Mouse (Mus musculus) liver, embryonic 11.5 days (tissue): ENCODE data around the gene Acsf3. TPM values are rescaled to one million over a fixed set of nuclear protein-coding genes. Genes with fewer than 3 reads are reported as not detected.

Experiments
- ATAC-seq: fragments of 200-750 bp; cut with Nextera tagmentation; replicated peaks from 2 replicates; pipeline ENCODE4 v1.8.0; 2017; ENCODE audit warnings: moderate number of reproducible peaks, mild to moderate bottlenecking, moderate TSS enrichment, moderate library complexity; ENCODE audit not compliant: low FRiP score
- DNase-seq: peaks from one replicate; pipeline ENCODE4 v3.0.0-alpha.2; 2017; ENCODE audit warnings: low spot score
- H3K27ac ChIP-seq: fragments of 300-500 bp; sonication (generic); 2 replicates; pipeline ENCODE4 v1.5.1; 2014; ENCODE audit warnings: mild to moderate bottlenecking, low read depth, low read length, control low read depth
- H3K27me3 ChIP-seq: fragments of 300-500 bp; sonication (generic); replicated peaks from 2 replicates; pipeline ENCODE4 v1.6.1; 2014; ENCODE audit warnings: low read length, mixed read lengths; ENCODE audit not compliant: control insufficient read depth, insufficient read depth
- H3K36me3 ChIP-seq: fragments of 300-500 bp; sonication (generic); 2 replicates; pipeline ENCODE4 v1.6.1; 2014; ENCODE audit warnings: mild to moderate bottlenecking, low read length, moderate library complexity, mixed read lengths; ENCODE audit not compliant: control insufficient read depth, insufficient read depth
- H3K4me1 ChIP-seq: fragments of 300-500 bp; sonication (generic); replicated peaks from 2 replicates; pipeline ENCODE4 v1.6.1; 2014; ENCODE audit warnings: low read length, mixed read lengths; ENCODE audit not compliant: control insufficient read depth, insufficient read depth
- H3K4me2 ChIP-seq: fragments of 300-500 bp; sonication (generic); 2 replicates; pipeline ENCODE4 v1.6.1; 2014; ENCODE audit warnings: mild to moderate bottlenecking, control low read depth, moderate library complexity
- H3K4me3 ChIP-seq: fragments of 300-500 bp; sonication (generic); 2 replicates; pipeline ENCODE4 v1.5.1; 2014; ENCODE audit warnings: low read depth, low read length, control low read depth
- H3K9ac ChIP-seq: fragments of 300-500 bp; sonication (generic); 2 replicates; pipeline ENCODE4 v1.6.1; 2014; ENCODE audit warnings: low read depth, low read length, control low read depth
- H3K9me3 ChIP-seq: fragments of 300-500 bp; sonication (generic); 2 replicates; pipeline ENCODE4 v1.6.1; 2016; ENCODE audit warnings: low read length, inconsistent platforms, mixed read lengths; ENCODE audit not compliant: control insufficient read depth
- WGBS: fragments of 180-500 bp; shearing (Covaris S2); extraction: QIAGEN DNeasy Blood & Tissue Kit; methylation state at CpG from one replicate; pipeline ENCODE4 v1.1.7; 2014; 5-methylcytosine and 5-hydroxymethylcytosine counted together
- polyA plus RNA-seq: library from polyadenylated mRNA; unstranded; fragments of >200 nt; fragmentation: Nextera tagmentation; extraction: Ambion mirVana; gene quantifications from 2 replicates; pipeline ENCODE4 v1.2.1, GENCODE M21; 2014

The Acsf3 gene
- polyA plus RNA-seq, 1 experiment from 2014 or later: 16.6 TPM

DNA sequence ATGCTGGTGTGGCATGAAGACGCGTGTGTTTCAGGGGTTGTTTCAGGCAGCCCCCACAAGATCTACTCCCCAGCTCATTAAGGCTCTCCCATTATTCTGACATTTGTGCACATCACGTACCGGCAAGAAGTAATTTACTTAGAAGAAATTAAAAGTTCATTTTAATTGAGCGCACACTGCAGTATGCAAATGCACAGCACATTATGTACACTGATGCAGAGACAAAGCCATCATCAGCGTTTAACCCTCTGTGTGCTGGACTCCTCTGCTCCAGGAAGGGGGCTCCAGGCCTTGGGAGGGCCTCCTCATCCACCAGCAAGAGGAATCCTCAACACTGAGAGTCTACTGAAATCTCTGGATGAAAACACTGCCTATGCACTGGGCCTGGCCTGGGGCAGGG lies 37.4 kb upstream of the Acsf3 start:
- Histone ChIP-seq H3K9me3 (no peaks in the 10 kb centered on the region), H3K36me3 (no peaks in the 10 kb centered on the region), H3K4me1 (peaks cover 32% of the 10 kb centered on the region), H3K27me3 (peaks cover 49% of the 10 kb centered on the region), H3K27ac (no peak overlapping the region), H3K4me3 (no peak overlapping the region), H3K9ac (no peak overlapping the region), H3K4me2 (no peak overlapping the region)
- WGBS: 90% methylated on average over 6 of the region's 6 CpGs
- DNase-seq (no peak), ATAC-seq (no peak)

- H3K9me3 ChIP-seq: no peaks in the 10 kb centered on the region
- H3K4me2 ChIP-seq: no peak overlapping the region
- WGBS: 31% methylated on average over 11 of the region's 11 CpGs
- no peak overlapping the region for H3K9ac ChIP-seq
- peaks cover 32% of the 10 kb centered on the region for H3K4me1 ChIP-seq
- no peaks in the 10 kb centered on the region for H3K36me3 ChIP-seq
- H3K27me3 ChIP-seq: peaks cover 56% of the 10 kb centered on the region
- ATAC-seq (no peak), DNase-seq (no peak)
- H3K27ac ChIP-seq: no peak overlapping the region
- no peak overlapping the region for H3K4me3 ChIP-seq
These were observed 36.1 kb upstream of the Acsf3 start for GRCm38 (mm10) chr8:122739102-122739725.

DNA sequence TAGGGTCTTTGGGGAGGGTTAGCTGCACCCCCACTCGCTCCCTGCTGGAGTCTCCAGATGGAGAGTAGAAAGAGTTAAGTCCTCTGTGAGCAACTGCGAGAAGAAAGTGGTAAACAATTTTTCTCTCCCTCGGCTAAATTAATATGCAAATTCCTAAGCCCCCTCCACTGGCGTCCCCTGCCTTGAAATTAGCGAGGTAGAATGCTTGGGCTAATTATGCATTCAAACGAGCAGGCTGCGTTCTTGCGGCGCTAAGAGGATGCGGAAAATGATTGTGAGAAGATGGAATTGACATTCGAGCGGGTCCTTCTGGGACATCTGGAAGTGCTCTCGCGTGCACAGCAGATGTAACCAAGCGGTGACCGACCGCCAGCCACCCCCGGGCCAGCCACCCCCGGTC lies 32.8 kb upstream of the Acsf3 start:
- H3K9me3 ChIP-seq: no peaks in the 10 kb centered on the region
- H3K27ac ChIP-seq: no peak overlapping the region
- H3K4me1 ChIP-seq: peaks cover 4% of the 10 kb centered on the region
- ATAC-seq (no peak), DNase-seq (no peak)
- no peak overlapping the region for H3K9ac ChIP-seq
- WGBS: 41% methylated on average over 19 of the region's 19 CpGs
- no peaks in the 10 kb centered on the region for H3K36me3 ChIP-seq
- H3K27me3 ChIP-seq: peaks cover 84% of the 10 kb centered on the region
- no peak overlapping the region for H3K4me3 ChIP-seq
- no peak overlapping the region for H3K4me2 ChIP-seq

DNA sequence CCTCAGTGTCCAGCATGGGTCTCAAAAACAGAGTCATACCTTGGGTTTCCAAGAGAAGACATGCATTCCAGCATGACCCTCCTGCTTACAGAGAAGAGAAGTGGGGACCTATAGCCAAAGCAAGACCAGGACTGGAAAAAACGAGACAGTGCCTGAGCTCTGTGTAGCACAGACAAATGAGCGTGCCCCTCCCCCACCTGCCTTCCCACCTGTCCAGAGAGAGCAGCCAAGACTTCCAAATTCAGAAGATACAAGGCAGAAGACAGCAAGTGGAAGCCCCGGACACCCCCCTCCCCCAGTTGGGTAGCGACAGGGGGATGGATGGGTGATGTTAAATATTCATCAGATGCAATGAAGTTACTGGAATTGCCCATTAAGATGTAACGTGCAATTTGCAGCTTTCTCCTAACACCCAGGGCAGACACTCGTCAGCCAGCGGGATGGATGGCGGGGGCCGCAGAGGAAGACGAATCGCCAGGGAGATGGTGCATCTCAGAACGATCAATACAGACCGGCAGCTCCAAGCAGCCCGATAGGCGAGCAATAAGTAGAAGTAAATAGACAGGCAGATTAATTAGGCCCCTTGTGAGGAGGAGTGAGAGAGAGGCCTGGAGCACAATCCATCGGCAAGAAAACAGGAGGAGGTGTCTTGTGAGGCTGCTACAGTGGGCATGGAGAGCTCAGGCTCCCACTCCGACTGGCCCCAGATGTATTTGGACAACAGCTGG lies 30.1 kb upstream of the Acsf3 start:
- ATAC-seq (no peak), DNase-seq (no peak)
- no peaks in the 10 kb centered on the region for H3K36me3 ChIP-seq
- no peak overlapping the region for H3K9ac ChIP-seq
- 51% methylated on average over 17 of the region's 17 CpGs for WGBS
- H3K4me2 ChIP-seq: no peak overlapping the region
- no peak overlapping the region for H3K27ac ChIP-seq
- H3K27me3 ChIP-seq: peaks cover 68% of the 10 kb centered on the region
- no peaks in the 10 kb centered on the region for H3K9me3 ChIP-seq
- H3K4me3 ChIP-seq: no peak overlapping the region
- 0 out of 2 replicates have a peak, but pooled peaks cover 3% of the 10 kb centered on the region for H3K4me1 ChIP-seq

DNA sequence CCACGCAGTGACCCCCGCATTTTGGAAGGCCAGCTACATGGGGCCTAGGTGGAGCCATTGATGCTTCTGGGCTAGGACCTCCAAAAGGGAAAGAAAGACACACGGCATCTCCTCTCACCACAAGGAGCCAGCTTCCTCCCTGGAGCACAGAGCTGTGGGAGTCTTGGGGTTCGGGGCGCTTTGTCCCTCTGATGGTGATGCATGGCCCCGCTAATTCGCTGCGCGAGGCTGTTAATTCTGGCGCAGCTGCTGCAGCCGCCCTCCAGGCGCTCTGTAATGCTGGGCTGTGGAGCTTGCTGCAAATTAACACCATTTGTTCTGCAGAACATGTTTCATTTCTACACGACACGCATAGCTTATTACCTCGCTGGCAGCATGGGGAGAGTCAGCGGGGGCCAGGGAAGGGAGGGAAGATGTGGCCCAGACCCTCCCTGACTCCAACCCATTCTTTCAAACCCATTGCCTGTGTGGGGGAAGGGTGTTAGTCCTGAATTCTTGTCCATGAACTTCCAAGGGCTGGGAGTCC lies 29.5 kb upstream of the Acsf3 start:
- Histone ChIP-seq H3K4me3 (no peak overlapping the region), H3K4me1 (0 out of 2 replicates have a peak, but pooled peaks cover 3% of the 10 kb centered on the region), H3K9ac (no peak overlapping the region), H3K9me3 (no peaks in the 10 kb centered on the region), H3K4me2 (no peak overlapping the region), H3K27ac (no peak overlapping the region), H3K27me3 (peaks cover 67% of the 10 kb centered on the region), H3K36me3 (no peaks in the 10 kb centered on the region)
- no peak for ATAC-seq
- WGBS: 29% methylated on average over 16 of the region's 16 CpGs
- DNase-seq: no peak

GRCm38 (mm10) chr8:122746439-122746838 lies 28.8 kb upstream of the Acsf3 start:
- WGBS: 51% methylated on average over 7 of the region's 7 CpGs
- DNase-seq (no peak), ATAC-seq (no peak)
- no peak overlapping the region for H3K9ac ChIP-seq
- no peak overlapping the region for H3K4me3 ChIP-seq
- H3K27ac ChIP-seq: no peak overlapping the region
- no peaks in the 10 kb centered on the region for H3K9me3 ChIP-seq
- no peak overlapping the region for H3K4me2 ChIP-seq
- H3K27me3 ChIP-seq: peaks cover 65% of the 10 kb centered on the region
- 0 out of 2 replicates have a peak, but pooled peaks cover 3% of the 10 kb centered on the region for H3K4me1 ChIP-seq
- no peaks in the 10 kb centered on the region for H3K36me3 ChIP-seq

DNA sequence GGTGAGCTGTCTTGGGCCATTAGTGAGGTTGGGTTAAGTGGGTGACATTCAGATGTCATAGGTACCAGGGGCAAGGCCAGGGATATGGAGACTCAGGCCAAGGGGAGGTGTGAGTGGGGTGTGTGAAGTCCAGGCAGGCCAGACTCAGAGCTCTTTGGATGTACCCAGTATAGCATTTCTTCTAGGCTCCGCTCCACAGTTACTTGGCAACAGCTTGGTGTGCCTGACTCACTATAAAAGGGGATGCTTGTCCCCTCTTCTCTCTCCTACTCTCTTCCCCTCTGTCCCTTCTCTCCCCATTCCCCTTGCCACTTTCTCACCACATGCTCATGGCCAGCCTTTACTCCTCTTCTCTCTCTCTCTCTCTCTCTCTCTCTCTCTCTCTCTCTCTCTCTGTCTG lies 27.5 kb upstream of the Acsf3 start:
- 86% methylated on average over 1 of the region's 1 CpGs for WGBS
- no peak overlapping the region for H3K4me2 ChIP-seq
- ATAC-seq: no peak

DNA sequence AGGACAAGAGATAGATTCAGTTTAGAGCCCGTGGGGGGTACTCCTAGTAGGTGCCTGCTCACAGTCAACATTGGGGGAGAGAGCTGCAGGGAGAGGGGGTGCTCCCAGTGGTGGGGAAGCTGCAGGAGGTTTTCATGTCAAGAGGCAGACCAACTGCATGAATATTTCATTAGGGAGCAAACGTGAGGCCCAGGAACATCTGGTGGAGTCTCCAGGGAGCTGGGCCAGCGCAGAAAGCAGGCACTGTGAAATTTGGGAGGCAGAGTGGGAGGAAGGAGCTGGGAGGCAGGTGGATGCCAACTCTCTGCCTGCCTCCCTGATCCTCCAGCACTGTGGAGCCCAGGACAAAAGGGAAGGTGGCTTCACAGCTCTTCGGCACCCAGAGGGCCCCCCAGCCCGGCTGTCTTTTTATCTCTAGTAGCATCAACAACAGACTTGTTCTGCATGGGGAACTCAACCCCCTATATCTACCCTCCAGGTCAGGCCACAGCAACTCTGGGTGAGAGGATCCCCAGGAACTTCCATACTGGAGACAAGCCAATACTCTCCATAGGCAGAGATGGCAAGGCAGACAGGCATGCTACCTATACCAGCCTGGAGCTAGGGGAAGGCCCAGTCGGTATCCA lies 25.8 kb upstream of the Acsf3 start:
- Histone ChIP-seq H3K9me3 (no peaks in the 10 kb centered on the region), H3K4me2 (no peak overlapping the region), H3K9ac (no peak overlapping the region), H3K4me1 (0 out of 2 replicates have a peak, but pooled peaks cover 3% of the 10 kb centered on the region), H3K27ac (no peak overlapping the region), H3K27me3 (peaks cover 52% of the 10 kb centered on the region), H3K4me3 (no peak overlapping the region), H3K36me3 (no peaks in the 10 kb centered on the region)
- ATAC-seq (no peak), DNase-seq (no peak)
- 65% methylated on average over 6 of the region's 6 CpGs for WGBS

More for the DNA sequence above, 27.5 kb upstream of the Acsf3 start:
- Histone ChIP-seq H3K36me3 (no peaks in the 10 kb centered on the region), H3K9me3 (no peaks in the 10 kb centered on the region), H3K4me3 (no peak overlapping the region), H3K27me3 (peaks cover 62% of the 10 kb centered on the region), H3K9ac (no peak overlapping the region), H3K4me1 (0 out of 2 replicates have a peak, but pooled peaks cover 3% of the 10 kb centered on the region), H3K27ac (no peak overlapping the region)
- no peak for DNase-seq
